Mouse (Mus musculus) naive thymus-derived CD4-positive, alpha-beta T cell, adult 2 months (primary cell): Measurements from ENCODE around the gene Rnf31.

ENCODE experiments used
- DNase-seq: peaks from one replicate; pipeline ENCODE4 v3.0.0-alpha.2; 2011; ENCODE audit warnings: low read depth

Rnf31 gene

GRCm38 (mm10) chr14:55651528-55651927 lies 60.0 kb downstream of the Rnf31 start:
- DNase-seq, result no peak
